Mouse (Mus musculus): ENCODE data around the gene Ercc6.

The Ercc6 gene

DNA sequence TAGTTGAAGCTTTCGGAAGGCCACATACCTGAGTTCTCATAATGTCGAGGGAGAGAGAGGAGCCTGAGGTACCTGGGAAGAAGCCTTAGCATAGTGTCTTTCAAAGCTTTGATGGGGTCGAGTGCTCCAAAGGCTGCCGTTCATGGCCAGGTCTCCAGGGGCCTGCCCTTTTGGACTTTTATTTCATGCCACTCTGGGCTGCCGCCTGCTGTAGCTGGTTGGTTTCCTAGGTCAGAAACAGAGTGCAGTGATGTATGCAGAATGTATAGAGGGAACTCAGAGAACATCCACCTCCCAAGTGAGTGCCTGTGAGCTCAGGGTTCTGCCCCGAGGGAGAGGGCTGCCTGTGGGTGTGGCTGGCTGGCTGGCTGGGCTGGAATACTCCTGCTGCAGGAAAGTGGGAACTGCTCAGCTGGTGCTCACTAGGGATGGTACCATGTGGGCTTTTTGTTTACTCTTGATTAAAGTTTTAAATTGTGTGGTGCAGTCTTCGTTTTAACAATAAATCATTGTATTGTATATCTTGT, 7.1 kb downstream of the Ercc6 start:
- DNase-seq: no peak

DNA sequence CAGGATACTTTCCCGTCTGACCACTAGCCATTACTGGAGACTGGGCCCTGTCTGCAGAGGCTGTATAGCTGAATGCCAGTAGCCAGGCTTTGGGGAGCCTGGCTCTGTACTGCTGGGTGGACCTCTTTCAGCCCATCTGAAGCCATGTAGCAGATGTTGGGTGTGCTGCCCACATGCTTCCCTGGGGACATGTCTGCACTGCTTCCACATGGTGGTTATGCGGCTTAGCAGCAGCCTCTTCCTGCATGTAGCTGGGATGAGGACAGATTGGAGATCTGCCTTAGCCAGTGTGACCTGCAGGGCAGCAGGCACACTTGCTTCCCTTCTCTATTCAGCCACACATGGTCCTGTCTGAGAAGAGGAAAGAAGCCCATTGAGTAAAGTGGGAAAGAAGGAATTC, 9.0 kb downstream of the Ercc6 start:
- DNase-seq: no peak

GRCm38 (mm10) chr14:32524071-32524470, 10.8 kb downstream of the Ercc6 start:
- no peak for DNase-seq

GRCm38 (mm10) chr14:32525996-32526705, 12.8 kb downstream of the Ercc6 start:
- no peak for DNase-seq

- DNase-seq: no peak
These were observed 13.9 kb downstream of the Ercc6 start for GRCm38 (mm10) chr14:32527211-32527610.

DNA sequence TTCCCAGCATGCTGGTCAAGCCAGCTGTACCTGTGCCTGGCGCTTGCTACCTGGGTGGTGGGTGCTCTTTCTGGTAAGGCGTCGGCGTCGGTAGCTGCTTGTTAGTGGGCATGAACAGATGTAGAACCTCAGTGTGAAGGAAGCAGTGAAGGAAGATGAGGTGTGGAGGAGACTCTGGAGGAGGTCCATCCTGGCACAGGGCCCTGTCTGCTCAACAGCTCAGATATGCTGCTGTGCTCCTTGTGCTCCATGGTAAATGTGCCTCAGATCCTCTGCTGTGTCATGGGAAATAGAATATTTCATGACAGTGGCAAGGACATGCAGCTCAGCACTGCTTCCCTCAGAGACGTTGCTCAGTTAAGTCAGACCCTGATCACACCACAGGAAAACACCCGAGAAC, 15.7 kb downstream of the Ercc6 start:
- DNase-seq: no peak

- DNase-seq: peak; percentile 72
These were observed 17.6 kb downstream of the Ercc6 start for GRCm38 (mm10) chr14:32530896-32531295.

DNA sequence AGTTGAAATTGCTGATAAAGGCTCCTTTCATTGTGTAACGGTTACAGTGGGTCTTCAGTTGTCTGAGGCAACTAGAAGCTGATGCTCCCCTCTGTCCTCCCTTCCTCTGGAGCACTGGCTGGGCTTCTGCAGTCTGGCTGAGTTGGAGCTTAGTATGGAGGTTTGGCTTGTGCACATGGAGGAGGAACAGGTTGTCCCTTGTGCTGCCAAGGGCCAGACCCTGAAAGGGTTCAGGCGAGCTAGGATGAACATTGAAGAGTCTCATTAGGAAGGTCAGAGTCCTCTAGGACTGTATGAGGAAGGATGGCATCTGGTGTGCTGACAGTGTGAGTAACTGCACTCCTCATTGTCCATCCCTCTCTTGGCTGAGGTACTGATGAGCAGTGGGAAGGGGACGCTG, 18.1 kb downstream of the Ercc6 start:
- DNase-seq: no peak

DNA sequence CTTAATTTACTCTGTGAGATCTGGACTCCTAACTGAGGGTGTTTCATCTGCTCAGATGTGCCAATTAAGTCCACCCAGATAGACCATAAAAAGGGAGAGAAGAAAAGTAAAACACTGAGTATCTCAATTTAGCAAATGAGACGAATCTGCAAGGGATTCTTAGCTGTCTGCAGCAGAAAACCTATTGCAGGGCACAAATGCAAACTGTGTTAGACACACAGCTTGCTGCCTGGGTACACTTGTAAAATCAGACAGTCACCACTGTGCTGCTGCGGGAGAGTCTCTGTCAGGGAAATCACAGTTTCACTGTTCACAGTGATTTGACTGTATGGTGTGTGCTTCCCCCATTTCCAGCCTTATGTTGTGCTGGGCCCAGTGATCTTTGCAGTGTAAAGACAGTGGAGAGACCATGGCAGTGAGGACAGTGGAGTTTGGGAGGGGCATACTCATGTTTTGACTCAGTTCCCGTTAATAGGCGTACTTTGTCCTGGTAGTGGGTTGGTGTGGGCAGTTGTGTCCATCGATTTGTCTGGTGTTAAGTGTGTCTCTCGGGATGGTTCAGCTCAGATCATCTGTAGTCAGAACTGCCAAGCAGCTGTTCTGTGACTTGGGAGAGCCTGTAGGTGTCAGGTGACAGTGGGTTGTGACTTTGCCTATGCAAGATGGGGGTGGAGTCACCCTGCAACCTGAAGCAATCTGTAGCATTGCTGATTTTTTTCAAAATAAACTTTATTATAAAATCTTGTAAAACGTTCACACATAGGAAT, 19.2 kb downstream of the Ercc6 start:
- DNase-seq: no peak

DNA sequence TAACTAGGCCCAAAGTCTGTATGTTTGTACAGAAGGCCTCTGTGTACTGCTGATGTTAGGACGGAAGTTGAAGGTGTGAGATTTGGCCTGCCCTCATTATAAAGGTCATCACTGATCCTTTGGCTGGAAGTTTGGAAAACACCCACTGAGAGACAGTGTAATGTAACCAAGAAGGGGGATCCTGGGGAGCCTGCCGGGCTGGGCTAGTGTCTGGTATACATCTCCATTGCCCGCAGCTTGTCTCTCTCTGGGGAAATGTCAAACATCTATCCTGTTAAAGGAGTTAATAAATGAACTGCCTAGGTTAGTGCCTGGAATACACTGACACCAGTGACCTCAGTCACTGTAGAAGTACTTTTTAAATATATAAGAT, 19.8 kb downstream of the Ercc6 start:
- DNase-seq: no peak

- no peak for DNase-seq
These were observed 20.3 kb downstream of the Ercc6 start for GRCm38 (mm10) chr14:32533656-32534055.

DNA sequence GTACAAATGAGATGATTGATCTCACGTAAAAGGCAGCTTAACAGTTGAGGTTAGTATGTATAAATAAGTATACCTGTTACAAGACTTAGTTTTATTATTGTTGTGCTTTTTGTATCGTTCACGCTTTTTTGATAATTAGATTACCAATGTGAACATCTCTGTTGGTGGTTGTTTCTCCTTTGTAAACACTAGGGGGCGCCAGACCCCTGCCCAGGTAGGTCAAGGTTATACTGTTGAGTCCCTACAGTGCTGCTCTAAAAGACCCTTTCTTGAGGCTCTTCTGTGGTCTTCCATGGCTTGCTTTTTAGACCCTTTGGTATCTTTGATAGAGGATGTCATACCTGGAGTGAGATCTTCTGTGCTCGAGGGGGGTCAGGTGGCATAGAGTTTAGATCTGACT, 20.8 kb downstream of the Ercc6 start:
- DNase-seq: no peak

GRCm38 (mm10) chr14:32536763-32537162, 23.4 kb downstream of the Ercc6 start:
- no peak for DNase-seq

DNA sequence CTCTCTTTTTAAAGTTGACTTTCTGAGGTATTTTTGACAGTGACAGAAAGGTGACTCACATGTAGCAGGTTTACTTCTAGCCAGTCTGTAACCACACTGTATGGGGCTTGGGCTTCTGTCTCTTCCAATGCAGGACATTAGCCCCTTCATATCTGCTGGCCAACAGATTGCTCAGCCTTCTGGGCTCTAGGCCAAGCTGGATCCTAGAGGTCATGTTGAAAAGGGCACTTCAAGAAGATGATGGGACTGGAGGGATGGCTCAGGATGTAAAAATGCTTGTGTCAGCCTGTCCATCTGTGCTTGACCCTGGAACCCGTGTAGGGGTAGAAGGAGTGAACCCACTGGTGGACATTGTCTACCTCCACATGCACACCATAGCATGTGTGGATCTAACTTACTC, 24.8 kb downstream of the Ercc6 start:
- no peak for DNase-seq

DNA sequence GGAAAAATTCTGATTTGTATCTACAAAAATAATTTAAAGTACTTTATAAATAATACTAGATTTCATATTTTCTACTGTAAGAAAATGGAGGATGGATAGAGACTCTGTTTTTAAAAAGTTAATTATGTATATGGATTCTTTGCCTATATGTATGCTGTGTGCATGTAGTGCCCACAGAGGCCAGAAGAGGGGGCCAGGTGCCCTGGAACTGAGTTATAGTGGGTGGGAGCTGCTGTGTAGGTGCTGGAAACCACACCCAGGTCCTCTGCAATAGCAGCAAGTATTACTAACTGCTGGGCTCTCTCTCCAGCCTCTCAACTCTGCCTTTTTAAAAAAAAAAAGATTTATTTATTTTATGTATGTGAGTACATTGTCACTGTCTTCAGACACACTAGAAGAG, 29.8 kb downstream of the Ercc6 start:
- no peak for DNase-seq

GRCm38 (mm10) chr14:32546676-32547075, 33.4 kb downstream of the Ercc6 start:
- no peak for DNase-seq

- DNase-seq: no peak
These were observed 38.5 kb downstream of the Ercc6 start for GRCm38 (mm10) chr14:32551854-32552253.

DNA sequence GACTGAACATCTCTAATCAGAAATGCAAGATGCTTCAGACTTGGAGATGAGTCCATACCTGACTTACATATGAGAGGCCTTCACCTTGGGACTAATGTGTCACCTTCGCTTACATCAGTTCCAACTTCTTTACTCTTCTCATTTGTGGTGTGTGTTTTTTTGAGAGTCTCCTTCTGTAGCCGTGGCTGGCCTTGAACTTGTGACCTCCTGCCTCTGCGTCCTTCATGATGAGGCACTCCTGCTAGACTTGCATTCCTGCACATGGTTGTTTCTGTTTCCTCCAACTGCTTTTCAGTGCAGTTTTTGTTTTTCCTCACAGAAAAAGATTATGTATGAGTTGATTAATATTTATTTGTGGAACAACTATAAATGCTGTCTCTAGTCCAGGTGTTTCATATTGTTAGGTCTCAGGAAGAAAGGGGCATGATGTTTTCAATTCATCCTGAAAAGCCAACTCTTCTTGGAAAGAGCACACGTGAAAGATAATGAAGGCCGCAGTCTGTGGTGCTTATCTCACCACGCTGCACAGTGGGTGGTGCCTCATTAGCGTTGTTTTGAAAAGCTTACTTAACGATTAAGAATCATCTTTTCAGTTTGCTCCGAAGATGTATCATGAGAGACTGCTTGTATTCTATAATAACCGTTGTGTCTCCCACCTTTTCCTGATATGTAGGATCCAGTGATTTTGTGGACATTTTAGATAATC, 40.0 kb downstream of the Ercc6 start:
- DNase-seq: no peak

- no peak for DNase-seq
These were observed 41.7 kb downstream of the Ercc6 start for GRCm38 (mm10) chr14:32554860-32555526.

GRCm38 (mm10) chr14:32561428-32561827, 48.1 kb downstream of the Ercc6 start:
- no peak for DNase-seq

DNA sequence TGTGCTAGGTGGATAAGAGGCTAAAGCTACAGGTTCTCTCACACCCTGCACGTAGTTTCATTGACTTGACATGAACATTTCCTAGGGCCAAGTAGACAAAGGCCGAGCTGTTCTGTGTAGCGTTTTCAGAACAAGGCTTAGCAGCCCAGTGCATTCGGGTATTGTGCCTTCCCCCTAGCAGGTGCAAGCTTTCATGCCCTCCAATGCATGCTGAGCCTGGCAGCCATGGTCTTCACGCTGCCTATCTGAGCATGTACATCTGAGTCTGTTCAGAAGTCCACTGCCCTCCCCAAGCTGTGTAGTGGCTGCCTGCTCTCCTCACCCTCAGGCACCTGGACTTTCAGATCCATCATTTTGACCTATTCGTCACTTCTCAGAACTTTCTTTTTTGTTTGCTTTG, 50.3 kb downstream of the Ercc6 start:
- no peak for DNase-seq

DNA sequence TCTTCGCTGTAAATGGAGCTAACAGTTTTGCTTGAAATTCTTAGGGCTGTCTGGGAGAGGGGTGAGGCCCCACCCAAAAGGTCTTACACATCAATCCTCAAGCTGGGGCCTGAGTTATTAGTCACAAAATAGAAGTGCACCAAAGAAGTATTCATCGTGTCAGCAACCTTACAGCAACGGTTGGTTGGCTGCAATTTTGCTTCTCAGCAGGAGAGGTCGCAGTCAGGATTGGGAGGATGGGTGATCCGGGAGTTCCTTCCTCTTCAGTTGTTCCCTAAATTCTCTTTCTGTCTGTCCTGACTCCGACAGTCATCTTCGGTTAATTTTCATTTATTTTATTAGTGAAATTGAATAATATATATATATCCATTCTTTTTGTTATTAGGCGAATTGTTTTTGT, 59.2 kb downstream of the Ercc6 start:
- no peak for DNase-seq

DNA sequence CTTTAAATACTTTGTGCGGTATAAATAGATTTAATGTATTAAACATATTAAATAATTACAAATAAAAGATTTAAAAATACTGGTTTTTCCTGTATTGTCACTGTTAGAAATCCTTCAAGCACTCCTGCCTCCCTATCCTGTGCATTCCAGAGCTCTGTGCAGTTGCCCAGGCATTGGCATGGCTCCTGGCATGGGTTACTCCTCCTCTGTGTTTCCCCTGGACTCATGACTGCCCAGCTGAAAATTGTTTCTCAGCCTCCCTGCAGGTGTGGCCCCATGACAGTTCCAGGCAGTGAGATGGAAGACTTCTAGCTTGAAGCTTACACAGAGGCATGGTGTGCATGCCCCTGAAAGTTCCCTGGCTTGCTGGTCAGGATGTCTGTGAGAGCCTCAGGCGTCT, 65.1 kb downstream of the Ercc6 start:
- DNase-seq: no peak

Measured in kidney, postnatal 10 days (tissue).